Mouse (Mus musculus): Measurements from ENCODE around the gene Ten1.

DNA sequence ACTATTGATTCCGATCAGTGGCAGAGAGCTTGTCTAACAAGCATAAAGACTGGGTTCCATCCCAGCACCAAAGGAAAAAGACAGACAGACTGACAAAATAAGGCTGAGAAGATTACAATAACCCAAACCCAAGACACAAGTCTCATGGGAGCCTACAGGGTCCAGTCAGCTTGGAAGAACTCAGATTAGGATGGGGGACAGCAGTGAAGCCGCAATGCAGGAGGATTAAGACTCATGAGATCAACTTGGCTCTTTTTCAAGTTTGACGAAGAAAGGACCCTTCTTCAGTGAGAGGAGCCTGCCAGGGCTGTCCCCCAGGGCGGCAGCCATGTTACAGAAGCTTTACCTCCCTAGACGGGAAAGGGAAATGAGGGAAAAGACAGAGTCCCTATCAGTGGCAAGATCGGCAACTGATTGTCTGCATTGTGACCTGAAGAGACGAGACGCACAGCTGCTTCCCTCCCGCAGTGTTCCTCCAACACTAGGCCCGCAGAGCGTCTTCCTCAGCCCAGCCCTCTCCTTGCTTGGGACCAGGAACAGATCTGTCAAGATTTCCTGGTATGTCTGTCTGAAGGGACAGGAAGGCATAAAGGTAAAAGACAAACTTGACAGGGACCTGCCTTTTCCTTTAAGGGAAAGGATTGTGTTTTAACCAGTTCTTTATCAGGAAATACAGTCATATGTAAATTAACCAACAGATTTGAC, 11.3 kb upstream of the Ten1 start:
- no peak for TF ChIP-seq POLR2A (IDR thresholded peaks at IDR 0.05; ENCODE audit: borderline replicate concordance, control insufficient read depth, low read depth, low read length)
- TF ChIP-seq CTCF (IDR thresholded peaks at IDR 0.05; ENCODE audit: control insufficient read depth, insufficient read depth, low read length) = no peak

Measured in bone marrow, adult 2 months (tissue).